Mouse (Mus musculus): Measurements from ENCODE around the gene Olfr1099. TPM values are rescaled to one million over a fixed set of nuclear protein-coding genes. Genes with fewer than 3 reads are reported as not detected.

Olfr1099 gene
- not detected in 2 replicates for polyA plus RNA-seq (2012; ENCODE audit: low replicate concordance)

DNA sequence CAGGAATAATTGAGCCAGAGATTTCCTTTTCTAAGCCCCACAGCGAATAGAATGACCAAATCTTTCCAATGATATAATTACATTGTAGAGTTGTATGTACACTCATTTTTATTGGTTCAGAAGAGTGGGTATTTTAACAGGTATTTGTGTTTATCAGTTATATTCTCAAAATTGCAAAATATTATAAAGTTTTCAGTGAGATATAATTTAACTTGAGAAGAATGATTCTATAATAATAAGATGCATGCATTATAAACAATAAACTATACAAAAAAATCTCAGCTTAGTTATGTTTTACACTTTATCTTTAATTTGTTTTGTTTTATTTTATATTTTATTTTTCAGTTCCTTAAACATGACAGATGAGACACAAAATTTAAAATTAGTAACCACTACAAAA is at the start of gene Olfr1099:
Gene Olfr1099 (minus strand): TSS at position 101 of the 400 bp plus-strand sequence.

DNA sequence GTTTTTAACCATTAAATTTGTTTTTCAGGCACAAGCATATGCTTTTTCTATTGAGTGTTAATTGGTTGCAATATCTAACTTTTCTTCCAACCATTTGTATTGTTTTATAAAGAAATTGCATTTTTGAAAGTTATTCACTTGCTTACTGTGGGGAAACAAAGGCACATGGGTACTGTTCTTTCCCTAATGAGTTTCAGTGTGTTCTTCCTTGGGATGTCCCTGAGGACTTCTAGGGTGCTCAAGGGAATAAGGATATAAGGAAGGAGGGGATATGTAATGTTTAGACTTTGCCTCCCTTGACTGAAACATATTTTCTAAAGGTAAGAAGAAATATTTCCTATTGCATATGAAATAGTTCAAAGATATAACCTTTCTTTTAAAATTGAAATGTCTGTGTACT is 37.6 kb upstream of the Olfr1099 start, which contains the start of gene Olfr1102:
Gene Olfr1102 (plus strand): TSS at position 301 of the 400 bp plus-strand sequence.

DNA sequence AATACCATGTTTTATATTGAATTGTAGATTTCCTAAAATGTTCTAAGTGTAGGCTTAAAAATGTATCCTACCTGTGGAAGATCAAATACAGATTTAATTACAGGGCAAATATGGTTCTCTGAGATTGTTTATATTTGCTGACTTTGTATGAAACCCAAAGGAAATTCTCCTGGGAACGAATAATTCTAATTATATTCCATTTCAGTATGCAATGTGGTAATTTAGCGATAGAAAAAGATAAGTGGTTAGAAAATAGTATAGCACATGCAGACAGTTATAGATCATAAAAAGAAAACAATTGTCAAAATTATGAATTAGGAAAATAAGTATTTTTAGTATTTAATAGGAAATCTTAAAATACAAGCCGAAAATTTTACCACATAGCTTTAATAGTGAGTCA is 30.6 kb upstream of the Olfr1099 start, which contains the start of gene Olfr1101:
Gene Olfr1101 (minus strand): TSS at position 101 of the 400 bp plus-strand sequence.

DNA sequence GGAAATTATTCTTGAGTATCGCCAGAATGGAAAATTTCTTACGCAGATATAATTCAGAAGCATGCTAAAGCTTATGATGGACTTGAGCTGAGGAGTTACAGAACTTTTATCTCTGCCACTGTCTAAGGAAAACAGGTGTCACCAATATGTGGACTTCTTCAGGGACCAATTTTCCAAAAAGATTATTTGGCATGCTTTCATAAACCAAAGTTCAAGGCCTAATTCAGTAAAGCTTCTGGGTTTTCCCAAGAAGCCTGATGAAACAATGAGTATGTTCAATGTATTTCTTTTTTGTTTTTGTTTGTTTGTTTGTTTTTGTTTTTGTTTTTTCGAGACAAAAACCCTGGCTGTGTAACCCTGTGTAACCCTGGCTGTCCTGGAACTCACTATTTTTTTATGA is 19.4 kb upstream of the Olfr1099 start, which contains the start of gene Olfr1100:
Gene Olfr1100 (minus strand): TSS at position 101 of the 400 bp plus-strand sequence.

GRCm38 (mm10) chr2:86924445-86924844 is 36.0 kb downstream of the Olfr1099 start, which contains the start of gene Olfr1098:
Gene Olfr1098 (minus strand): TSS chr2:86924545.

Other genes starting within 250 kb of the Olfr1099 start
- gene Olfr1089, start 227.0 kb downstream of the Olfr1099 start, polyA plus RNA-seq (2012; ENCODE audit: low replicate concordance): not detected in 2 replicates
- not detected in 2 replicates for gene Olfr1090, start 201.7 kb downstream of the Olfr1099 start, polyA plus RNA-seq (2012; ENCODE audit: low replicate concordance)
- not detected in 2 replicates for gene Olfr1093, start 178.2 kb downstream of the Olfr1099 start, polyA plus RNA-seq (2012; ENCODE audit: low replicate concordance)
- not detected in 2 replicates for gene Olfr141, start 150.7 kb downstream of the Olfr1099 start, polyA plus RNA-seq (2012; ENCODE audit: low replicate concordance)
- not detected in 2 replicates for gene Olfr1094, start 136.0 kb downstream of the Olfr1099 start, polyA plus RNA-seq (2012; ENCODE audit: low replicate concordance)
- not detected in 2 replicates for gene Olfr1095, start 109.0 kb downstream of the Olfr1099 start, polyA plus RNA-seq (2012; ENCODE audit: low replicate concordance)
- not detected in 2 replicates for gene Gm13723, start 85.9 kb downstream of the Olfr1099 start, polyA plus RNA-seq (2012; ENCODE audit: low replicate concordance)
- gene Olfr1097, start 68.5 kb downstream of the Olfr1099 start, polyA plus RNA-seq (2012; ENCODE audit: low replicate concordance): not detected in 2 replicates
- not detected in 2 replicates for gene Olfr1098, start 36.1 kb downstream of the Olfr1099 start, polyA plus RNA-seq (2012; ENCODE audit: low replicate concordance)
- gene Olfr1100, start 19.3 kb upstream of the Olfr1099 start, polyA plus RNA-seq (2012; ENCODE audit: low replicate concordance): not detected in 2 replicates
- gene Olfr1101, start 30.5 kb upstream of the Olfr1099 start, polyA plus RNA-seq (2012; ENCODE audit: low replicate concordance): not detected in 2 replicates
- not detected in 2 replicates for gene Olfr1102, start 37.7 kb upstream of the Olfr1099 start, polyA plus RNA-seq (2012; ENCODE audit: low replicate concordance)
- not detected in 2 replicates for gene Olfr1104, start 66.4 kb upstream of the Olfr1099 start, polyA plus RNA-seq (2012; ENCODE audit: low replicate concordance)
- gene Olfr1105, start 75.8 kb upstream of the Olfr1099 start, polyA plus RNA-seq (2012; ENCODE audit: low replicate concordance): not detected in 2 replicates
- gene Olfr1106, start 91.6 kb upstream of the Olfr1099 start, polyA plus RNA-seq (2012; ENCODE audit: low replicate concordance): 0.15 TPM in 1 of 2 replicates, not detected in the other
- gene Olfr1107, start 115.1 kb upstream of the Olfr1099 start, polyA plus RNA-seq (2012; ENCODE audit: low replicate concordance): not detected in 2 replicates
- gene Olfr1109, start 135.3 kb upstream of the Olfr1099 start, polyA plus RNA-seq (2012; ENCODE audit: low replicate concordance): not detected in 2 replicates
- not detected in 2 replicates for gene Olfr259, start 153.9 kb upstream of the Olfr1099 start, polyA plus RNA-seq (2012; ENCODE audit: low replicate concordance)
- not detected in 2 replicates for gene Olfr1110, start 179.6 kb upstream of the Olfr1099 start, polyA plus RNA-seq (2012; ENCODE audit: low replicate concordance)
- not detected in 2 replicates for gene Olfr1111, start 191.9 kb upstream of the Olfr1099 start, polyA plus RNA-seq (2012; ENCODE audit: low replicate concordance)
- gene Olfr1112, start 227.1 kb upstream of the Olfr1099 start, polyA plus RNA-seq (2012; ENCODE audit: low replicate concordance): not detected in 2 replicates
- gene Olfr1113, start 248.3 kb upstream of the Olfr1099 start, polyA plus RNA-seq (2012; ENCODE audit: low replicate concordance): not detected in 2 replicates

All from hematopoietic multipotent progenitor cell, adult 10-12 weeks (in vitro differentiated cells).